Mouse (Mus musculus): Measurements from ENCODE around the gene Arpp21. TPM values are rescaled to one million over a fixed set of nuclear protein-coding genes. Genes with fewer than 3 reads are reported as not detected.

The Arpp21 gene
- polyA plus RNA-seq, 1 experiment from 2014 or later, result 59.8 TPM

GRCm38 (mm10) chr9:112189394-112189793 lies 46.3 kb downstream of the Arpp21 start:
- 75% methylated on average over 10 of the region's 10 CpGs for WGBS
- H3K27me3 ChIP-seq (ENCODE audit: control insufficient read depth, insufficient read depth, low read length), result no peaks in the 10 kb centered on the region
- no peak overlapping the region for H3K9ac ChIP-seq (replicated peaks; ENCODE audit: low read depth, low read length)
- no peak overlapping the region for H3K4me2 ChIP-seq (ENCODE audit: low read depth, low read length)
- H3K36me3 ChIP-seq (ENCODE audit: control insufficient read depth, insufficient read depth, low read length), result no peaks in the 10 kb centered on the region
- peaks cover 19% of the 10 kb centered on the region; the same call in 1 of the 2 replicates for H3K4me1 ChIP-seq (ENCODE audit: control insufficient read depth, insufficient read depth, low read length)
- H3K9me3 ChIP-seq (ENCODE audit: control insufficient read depth, low read length), result no peaks in the 10 kb centered on the region
- no peak overlapping the region for H3K27ac ChIP-seq (ENCODE audit: low read depth, low read length)
- no peak for ATAC-seq (ENCODE audit: low read depth)
- H3K4me3 ChIP-seq (ENCODE audit: low read depth, low read length), result no peak overlapping the region

GRCm38 (mm10) chr9:112188358-112188893 lies 47.3 kb downstream of the Arpp21 start:
- ATAC-seq (ENCODE audit: low read depth), result no peak
- 40% methylated on average over 12 of the region's 12 CpGs for WGBS
- no peak overlapping the region for H3K9ac ChIP-seq (replicated peaks; ENCODE audit: low read depth, low read length)

GRCm38 (mm10) chr9:112187667-112188066 lies 48.1 kb downstream of the Arpp21 start:
- WGBS, result 26% methylated on average over 14 of the region's 14 CpGs

More at GRCm38 (mm10) chr9:112188358-112188893, 47.3 kb downstream of the Arpp21 start:
- H3K4me2 ChIP-seq (ENCODE audit: low read depth, low read length), result no peak overlapping the region
- H3K9me3 ChIP-seq (ENCODE audit: control insufficient read depth, low read length), result no peaks in the 10 kb centered on the region
- peaks cover 4% of the 10 kb centered on the region; the same call in 1 of the 2 replicates for H3K36me3 ChIP-seq (ENCODE audit: control insufficient read depth, insufficient read depth, low read length)
- no peak overlapping the region for H3K4me3 ChIP-seq (ENCODE audit: low read depth, low read length)
- no peaks in the 10 kb centered on the region for H3K27me3 ChIP-seq (ENCODE audit: control insufficient read depth, insufficient read depth, low read length)
- H3K4me1 ChIP-seq (ENCODE audit: control insufficient read depth, insufficient read depth, low read length), result peaks cover 19% of the 10 kb centered on the region; the same call in 1 of the 2 replicates
- H3K27ac ChIP-seq (ENCODE audit: low read depth, low read length), result no peak overlapping the region

GRCm38 (mm10) chr9:112186336-112187305 lies 49.1 kb downstream of the Arpp21 start:
- peaks cover 19% of the 10 kb centered on the region; the same call in 1 of the 2 replicates for H3K4me1 ChIP-seq (ENCODE audit: control insufficient read depth, insufficient read depth, low read length)
- WGBS, result 13% methylated on average over 14 of the region's 14 CpGs
- H3K9me3 ChIP-seq (ENCODE audit: control insufficient read depth, low read length), result no peaks in the 10 kb centered on the region
- no peak overlapping the region for H3K9ac ChIP-seq (replicated peaks; ENCODE audit: low read depth, low read length)
- H3K4me2 ChIP-seq (ENCODE audit: low read depth, low read length), result 0 out of 2 replicates have a peak overlapping the region, but pooled peaks have one; percentile 4
- 0 out of 2 replicates have a peak, but pooled peaks have one; percentile 38 for ATAC-seq (ENCODE audit: low read depth)
- H3K27ac ChIP-seq (ENCODE audit: low read depth, low read length), result no peak overlapping the region
- peaks cover 7% of the 10 kb centered on the region; the same call in 1 of the 2 replicates for H3K36me3 ChIP-seq (ENCODE audit: control insufficient read depth, insufficient read depth, low read length)
- no peaks in the 10 kb centered on the region for H3K27me3 ChIP-seq (ENCODE audit: control insufficient read depth, insufficient read depth, low read length)
- H3K4me3 ChIP-seq (ENCODE audit: low read depth, low read length), result no peak overlapping the region

More at GRCm38 (mm10) chr9:112187667-112188066, 48.1 kb downstream of the Arpp21 start:
- ATAC-seq (ENCODE audit: low read depth), result no peak
- Histone ChIP-seq H3K9me3 (ENCODE audit: control insufficient read depth, low read length) (no peaks in the 10 kb centered on the region), H3K4me2 (ENCODE audit: low read depth, low read length) (no peak overlapping the region), H3K4me1 (ENCODE audit: control insufficient read depth, insufficient read depth, low read length) (peaks cover 19% of the 10 kb centered on the region; the same call in 1 of the 2 replicates), H3K9ac (replicated peaks; ENCODE audit: low read depth, low read length) (no peak overlapping the region), H3K27me3 (ENCODE audit: control insufficient read depth, insufficient read depth, low read length) (no peaks in the 10 kb centered on the region), H3K36me3 (ENCODE audit: control insufficient read depth, insufficient read depth, low read length) (peaks cover 7% of the 10 kb centered on the region; the same call in 1 of the 2 replicates), H3K27ac (ENCODE audit: low read depth, low read length) (no peak overlapping the region), H3K4me3 (ENCODE audit: low read depth, low read length) (no peak overlapping the region)

- no peak overlapping the region for H3K27ac ChIP-seq (ENCODE audit: low read depth, low read length)
- no peak overlapping the region for H3K4me3 ChIP-seq (ENCODE audit: low read depth, low read length)
- no peak overlapping the region for H3K9ac ChIP-seq (replicated peaks; ENCODE audit: low read depth, low read length)
- WGBS, result 68% methylated on average over 10 of the region's 10 CpGs
- no peaks in the 10 kb centered on the region for H3K27me3 ChIP-seq (ENCODE audit: control insufficient read depth, insufficient read depth, low read length)
- H3K9me3 ChIP-seq (ENCODE audit: control insufficient read depth, low read length), result no peaks in the 10 kb centered on the region
- H3K4me1 ChIP-seq (ENCODE audit: control insufficient read depth, insufficient read depth, low read length), result peaks cover 19% of the 10 kb centered on the region; the same call in 1 of the 2 replicates
- no peak overlapping the region for H3K4me2 ChIP-seq (ENCODE audit: low read depth, low read length)
- H3K36me3 ChIP-seq (ENCODE audit: control insufficient read depth, insufficient read depth, low read length), result peaks cover 7% of the 10 kb centered on the region; the same call in 1 of the 2 replicates
- ATAC-seq (ENCODE audit: low read depth), result peak; percentile 34; the same call in 1 of the 2 replicates
Measured at GRCm38 (mm10) chr9:112185746-112186145, 50.0 kb downstream of the Arpp21 start.

GRCm38 (mm10) chr9:112182738-112183137 lies 53.0 kb downstream of the Arpp21 start:
- Histone ChIP-seq H3K9ac (replicated peaks; ENCODE audit: low read depth, low read length) (no peak overlapping the region), H3K4me3 (ENCODE audit: low read depth, low read length) (no peak overlapping the region), H3K9me3 (ENCODE audit: control insufficient read depth, low read length) (no peaks in the 10 kb centered on the region), H3K4me2 (ENCODE audit: low read depth, low read length) (no peak overlapping the region), H3K36me3 (ENCODE audit: control insufficient read depth, insufficient read depth, low read length) (peaks cover 7% of the 10 kb centered on the region; the same call in 1 of the 2 replicates), H3K4me1 (ENCODE audit: control insufficient read depth, insufficient read depth, low read length) (peaks cover 10% of the 10 kb centered on the region; the same call in 1 of the 2 replicates), H3K27me3 (ENCODE audit: control insufficient read depth, insufficient read depth, low read length) (no peaks in the 10 kb centered on the region), H3K27ac (ENCODE audit: low read depth, low read length) (no peak overlapping the region)
- no peak for ATAC-seq (ENCODE audit: low read depth)
- WGBS, result 72% methylated on average over 3 of the region's 3 CpGs

GRCm38 (mm10) chr9:112180006-112180405 lies 55.7 kb downstream of the Arpp21 start:
- Histone ChIP-seq H3K9me3 (ENCODE audit: control insufficient read depth, low read length) (no peaks in the 10 kb centered on the region), H3K4me3 (ENCODE audit: low read depth, low read length) (no peak overlapping the region), H3K36me3 (ENCODE audit: control insufficient read depth, insufficient read depth, low read length) (peaks cover 7% of the 10 kb centered on the region; the same call in 1 of the 2 replicates), H3K27ac (ENCODE audit: low read depth, low read length) (no peak overlapping the region), H3K27me3 (ENCODE audit: control insufficient read depth, insufficient read depth, low read length) (no peaks in the 10 kb centered on the region), H3K4me2 (ENCODE audit: low read depth, low read length) (no peak overlapping the region), H3K9ac (replicated peaks; ENCODE audit: low read depth, low read length) (no peak overlapping the region), H3K4me1 (ENCODE audit: control insufficient read depth, insufficient read depth, low read length) (0 out of 2 replicates have a peak, but pooled peaks cover 4% of the 10 kb centered on the region)
- WGBS, result 83% methylated on average over 4 of the region's 4 CpGs
- no peak for ATAC-seq (ENCODE audit: low read depth)

- 69% methylated on average over 5 of the region's 5 CpGs for WGBS
Measured at GRCm38 (mm10) chr9:112178438-112178837, 57.3 kb downstream of the Arpp21 start.

More at GRCm38 (mm10) chr9:112178438-112178837, 57.3 kb downstream of the Arpp21 start:
- Histone ChIP-seq H3K4me3 (ENCODE audit: low read depth, low read length) (no peak overlapping the region), H3K9me3 (ENCODE audit: control insufficient read depth, low read length) (no peaks in the 10 kb centered on the region), H3K4me1 (ENCODE audit: control insufficient read depth, insufficient read depth, low read length) (0 out of 2 replicates have a peak, but pooled peaks cover 4% of the 10 kb centered on the region), H3K27me3 (ENCODE audit: control insufficient read depth, insufficient read depth, low read length) (no peaks in the 10 kb centered on the region), H3K9ac (replicated peaks; ENCODE audit: low read depth, low read length) (no peak overlapping the region), H3K4me2 (ENCODE audit: low read depth, low read length) (no peak overlapping the region), H3K27ac (ENCODE audit: low read depth, low read length) (no peak overlapping the region), H3K36me3 (ENCODE audit: control insufficient read depth, insufficient read depth, low read length) (peaks cover 4% of the 10 kb centered on the region; the same call in 1 of the 2 replicates)
- no peak for ATAC-seq (ENCODE audit: low read depth)

All from neural tube, embryonic 14.5 days (tissue).